Mouse (Mus musculus) heart, embryonic 13.5 days (tissue): ENCODE data around the gene Gbp7. TPM values are rescaled to one million over a fixed set of nuclear protein-coding genes. Genes with fewer than 3 reads are reported as not detected.

Experiments used
- polyA plus RNA-seq: library from polyadenylated mRNA; unstranded; fragments of >200 nt; fragmentation: Nextera tagmentation; extraction: Ambion mirVana; gene quantifications from 2 replicates; pipeline ENCODE4 v1.2.1, GENCODE M21; 2015

Gbp7 gene
- polyA plus RNA-seq, 1 experiment from 2014 or later = 2.3 TPM

Other genes starting within 250 kb of the Gbp7 start
- 169 and 191 TPM in 2 replicates for gene Pdlim5, start 134.6 kb upstream of the Gbp7 start, polyA plus RNA-seq
- 0.09 TPM in 2 replicates for gene Gbp5, start 36.4 kb upstream of the Gbp7 start, polyA plus RNA-seq
- gene Gbp3, start 29.7 kb downstream of the Gbp7 start, polyA plus RNA-seq = 1.6 and 2.2 TPM in 2 replicates
- gene Gbp2b, start 64.5 kb downstream of the Gbp7 start, polyA plus RNA-seq = not detected in 2 replicates
- gene Gbp2, start 90.3 kb downstream of the Gbp7 start, polyA plus RNA-seq = 0.98 and 1.6 TPM in 2 replicates
- gene Kyat3, start 170.7 kb downstream of the Gbp7 start, polyA plus RNA-seq = 11.1 and 12.0 TPM in 2 replicates
- gene Gtf2b, start 234.7 kb downstream of the Gbp7 start, polyA plus RNA-seq = 60.1 and 61.1 TPM in 2 replicates